Mouse (Mus musculus) fat pad, adult 2 months (tissue): Measurements from ENCODE around the gene Luzp1.

Experiments
- DNase-seq: peaks from one replicate; pipeline ENCODE4 v3.0.0-alpha.2; 2011; ENCODE audit warnings: low read depth, low spot score; ENCODE audit errors: extremely low read depth

The Luzp1 gene

DNA sequence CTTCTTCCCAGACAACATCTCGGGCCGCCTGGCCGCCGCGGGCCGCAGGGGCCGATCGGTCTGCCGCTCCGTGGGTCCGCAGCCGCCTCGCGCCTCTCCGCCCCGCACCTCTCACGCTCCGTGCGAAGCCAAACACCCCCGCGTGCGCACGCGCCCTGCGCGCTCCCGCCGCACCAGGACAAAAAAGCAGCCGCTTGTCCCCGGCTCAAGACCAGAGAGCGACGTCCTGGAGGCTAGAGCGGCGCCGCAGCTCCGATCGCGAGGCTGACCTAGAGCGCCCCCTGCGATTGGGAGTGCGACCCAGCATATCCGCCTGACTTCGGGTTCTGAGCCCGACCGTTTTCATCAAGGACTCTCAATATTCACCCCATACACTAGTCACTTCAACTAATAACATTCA is 133.0 kb downstream of the Luzp1 start, which contains the start of gene Kdm1a:
TSS of gene Kdm1a (minus strand) at position 156 of the 400 bp plus-strand sequence.
- DNase-seq, result peak; percentile 30
